Mouse (Mus musculus) mouse embryonic stem cell (cell line): Measurements from ENCODE around the gene Cnot3.

Experiments
- in situ Hi-C, 2 experiments: fragments of 300-500 bp; cut with MboI; formaldehyde crosslinking; loops; 1 replicate in 1 of 2; 3 replicates in 1 of 2; pipeline ENCODE4 v1.14.3; 2019 to 2020; ENCODE audit warnings: low sequenced_read_pairs in 2 of 2, low pct_unique_long_range_greater_than_20kb in 1 of 2, mixed read lengths in 1 of 2; ENCODE audit not compliant: unreplicated experiment in 1 of 2

Cnot3 gene

GRCm38 (mm10) chr7:3644348-3644671 is 758 bp upstream of the Cnot3 start:
- in situ Hi-C loops: no loop called here

- in situ Hi-C loops: no loop called here
Measured at GRCm38 (mm10) chr7:3645488-3646025, 489 bp downstream of the Cnot3 start.

GRCm38 (mm10) chr7:3646188-3646587 is 1.1 kb downstream of the Cnot3 start:
- in situ Hi-C loops: no loop called here

- in situ Hi-C loops: no loop called here
Measured at GRCm38 (mm10) chr7:3646641-3647040, 1.6 kb downstream of the Cnot3 start.

GRCm38 (mm10) chr7:3656966-3657365 is 11.9 kb downstream of the Cnot3 start:
- in situ Hi-C loops: no loop called here

- in situ Hi-C loops: no loop called here
Measured at GRCm38 (mm10) chr7:3658578-3658977, 13.5 kb downstream of the Cnot3 start.

- in situ Hi-C loops: loop anchor here in 1 of 2 experiments (5.0 kb wide), 1 partner anchor 37 kb away; the partner anchor contains the start of genes Prpf31 and Tfpt
Measured at GRCm38 (mm10) chr7:3664524-3665214, 19.6 kb downstream of the Cnot3 start.

- in situ Hi-C loops: no loop called here
Measured at GRCm38 (mm10) chr7:3665215-3666114, 20.4 kb downstream of the Cnot3 start, which contains the start of gene Leng1. Gene Leng1 (minus strand): TSS chr7:3665840.

- in situ Hi-C loops: no loop called here
Measured at GRCm38 (mm10) chr7:3666921-3667391, 21.9 kb downstream of the Cnot3 start.

GRCm38 (mm10) chr7:3674507-3675227 is 29.6 kb downstream of the Cnot3 start:
- in situ Hi-C loops: loop anchor here in 1 of 2 experiments (25.0 kb wide), 1 partner anchor 463 kb away; the partner anchor contains the start of gene Leng8

- in situ Hi-C loops: loop anchor here in 1 of 2 experiments (25.0 kb wide), 1 partner anchor 462 kb away; the partner anchor contains the start of gene Leng8
Measured at GRCm38 (mm10) chr7:3675228-3675548, 30.1 kb downstream of the Cnot3 start.

- in situ Hi-C loops: loop anchor here in 1 of 2 experiments (25.0 kb wide), 1 partner anchor 461 kb away; the partner anchor contains the start of gene Leng8
Measured at GRCm38 (mm10) chr7:3676371-3676770, 31.3 kb downstream of the Cnot3 start.

- in situ Hi-C loops: loop anchor here in 1 of 2 experiments (25.0 kb wide), 1 partner anchor 460 kb away; the partner anchor contains the start of gene Leng8
Measured at GRCm38 (mm10) chr7:3677342-3677741, 32.3 kb downstream of the Cnot3 start, which contains the start of gene Tmc4. Gene Tmc4 (minus strand): TSS chr7:3677553.

- in situ Hi-C loops: loop anchor here in 1 of 2 experiments (10.0 to 25.0 kb wide), 2 partner anchors 221 to 453 kb away; partner anchors contain the start of gene Leng8
Measured at GRCm38 (mm10) chr7:3683908-3684550, 39.0 kb downstream of the Cnot3 start.

- in situ Hi-C loops: loop anchor here in 1 of 2 experiments (10.0 to 25.0 kb wide), 2 partner anchors 220 to 453 kb away; partner anchors contain the start of gene Leng8
Measured at GRCm38 (mm10) chr7:3684698-3685097, 39.6 kb downstream of the Cnot3 start.

GRCm38 (mm10) chr7:3685400-3686187 is 40.5 kb downstream of the Cnot3 start:
- in situ Hi-C loops: loop anchor here in 1 of 2 experiments (10.0 to 25.0 kb wide), 2 partner anchors 219 to 452 kb away; partner anchors contain the start of gene Leng8

- in situ Hi-C loops: loop anchor here in 1 of 2 experiments (25.0 kb wide), 1 partner anchor 445 kb away; the partner anchor contains the start of gene Leng8
Measured at GRCm38 (mm10) chr7:3691919-3692318, 46.9 kb downstream of the Cnot3 start.
